Mouse (Mus musculus) myocyte (in vitro differentiated cells): ENCODE data around the gene Adgrl2. TPM values are rescaled to one million over a fixed set of nuclear protein-coding genes. Genes with fewer than 3 reads are reported as not detected.

Experiments
- H3K27me3 ChIP-seq: one replicate; pipeline ENCODE4 v1.6.1; 2011; ENCODE audit not compliant: control insufficient read depth, insufficient read depth, insufficient read length
- H3K36me3 ChIP-seq: one replicate; pipeline ENCODE4 v1.6.1; 2011; ENCODE audit not compliant: control insufficient read depth, insufficient read depth
- H3K4me2 ChIP-seq: one replicate; pipeline ENCODE4 v1.6.1; 2011; ENCODE audit warnings: low read depth, control low read depth
- H3K4me3 ChIP-seq: one replicate; pipeline ENCODE4 v1.5.1; 2011; ENCODE audit warnings: mild to moderate bottlenecking, control low read depth, moderate library complexity
- H3K79me2 ChIP-seq: one replicate; pipeline ENCODE4 v1.6.1; 2011; ENCODE audit not compliant: control insufficient read depth, insufficient read depth
- H3ac ChIP-seq: one replicate; pipeline ENCODE4 v1.6.1; 2011; ENCODE audit not compliant: control insufficient read depth, insufficient read length
- CEBPB ChIP-seq: IDR thresholded peaks from 2 replicates; pipeline ENCODE4 v1.6.1; 2011; ENCODE audit warnings: mild to moderate bottlenecking, moderate library complexity; ENCODE audit not compliant: poor library complexity, insufficient read depth, severe bottlenecking
- E2F4 ChIP-seq: IDR thresholded peaks from one replicate; pipeline ENCODE4 v1.6.1; 2011; ENCODE audit warnings: mild to moderate bottlenecking, control low read depth, moderate library complexity; ENCODE audit not compliant: insufficient read depth
- MAX ChIP-seq: IDR thresholded peaks from one replicate; pipeline ENCODE4 v1.6.1; 2011; ENCODE audit warnings: low read depth, mild to moderate bottlenecking, control low read depth
- MYOD1 ChIP-seq, 3 experiments: IDR thresholded peaks; one replicate each; pipeline ENCODE4 v1.6.1; 2011; ENCODE audit warnings: control low read depth in 2 of 3, low read depth in 2 of 3, mild to moderate bottlenecking in 2 of 3, moderate library complexity in 1 of 3; ENCODE audit not compliant: insufficient read length in 2 of 3, control insufficient read depth in 1 of 3
- MYOG ChIP-seq, 3 experiments: IDR thresholded peaks; one replicate each; pipeline ENCODE4 v1.6.1; 2011; ENCODE audit warnings: control low read depth in 2 of 3, low read depth in 2 of 3, mild to moderate bottlenecking in 2 of 3; ENCODE audit not compliant: insufficient read length in 2 of 3, control insufficient read depth in 1 of 3, insufficient read depth in 1 of 3
- POLR2A ChIP-seq: IDR thresholded peaks from one replicate; pipeline ENCODE4 v1.6.1; 2011; ENCODE audit warnings: low read depth, mild to moderate bottlenecking, control low read depth, moderate library complexity; ENCODE audit not compliant: insufficient read length
- POLR2AphosphoS2 ChIP-seq: IDR thresholded peaks from one replicate; pipeline ENCODE4 v1.6.1; 2011; ENCODE audit warnings: low read depth, control low read depth; ENCODE audit not compliant: insufficient read length
- REST ChIP-seq: IDR thresholded peaks from one replicate; pipeline ENCODE4 v1.6.1; 2011; ENCODE audit warnings: mild to moderate bottlenecking, control low read depth, moderate library complexity; ENCODE audit not compliant: insufficient read depth, insufficient read length
- SRF ChIP-seq: IDR thresholded peaks from one replicate; pipeline ENCODE4 v1.6.1; 2011; ENCODE audit warnings: low read depth; ENCODE audit not compliant: control insufficient read depth, insufficient read length
- TCF12 ChIP-seq: IDR thresholded peaks from one replicate; pipeline ENCODE4 v1.6.1; 2011; ENCODE audit warnings: mild to moderate bottlenecking, control low read depth; ENCODE audit not compliant: poor library complexity, insufficient read depth, severe bottlenecking
- TCF3 ChIP-seq: IDR thresholded peaks from one replicate; pipeline ENCODE4 v1.6.1; 2011; ENCODE audit warnings: low read depth, control low read depth; ENCODE audit not compliant: insufficient read length
- USF1 ChIP-seq: IDR thresholded peaks from one replicate; pipeline ENCODE4 v1.6.1; 2011; ENCODE audit warnings: low read depth, mild to moderate bottlenecking, control low read depth, moderate library complexity
- polyA plus RNA-seq: library from polyadenylated mRNA; unstranded; fragments of >200 nt; fragmentation: generic; extraction: Trizol; gene quantifications from one replicate; pipeline ENCODE4 v1.2.1, GENCODE M21; 2012; ENCODE audit warnings: missing spikeins

Adgrl2 gene
- polyA plus RNA-seq, 1 experiment: 11.7 TPM

- H3K79me2 ChIP-seq: peaks cover 71% of the 10 kb centered on the region
- H3K27me3 ChIP-seq: no peaks in the 10 kb centered on the region
- TF ChIP-seq USF1: no peak
- no peak for TF ChIP-seq POLR2AphosphoS2
- no peak for TF ChIP-seq POLR2A
- no peak for TF ChIP-seq E2F4
- no peak for TF ChIP-seq MAX
- TF ChIP-seq TCF3: no peak
- TF ChIP-seq CEBPB: no peak
- TF ChIP-seq SRF: no peak
- no peak for TF ChIP-seq MYOG (IDR thresholded peaks at IDR 0.05; ENCODE audit: control insufficient read depth in 1 of 3, insufficient read depth in 1 of 3, insufficient read length in 2 of 3, low read depth in 2 of 3)
- TF ChIP-seq REST: no peak
- no peak for TF ChIP-seq TCF12
- no peak for TF ChIP-seq MYOD1 (IDR thresholded peaks at IDR 0.05; ENCODE audit: control insufficient read depth in 1 of 3, insufficient read length in 2 of 3, low read depth in 2 of 3)
- no peak overlapping the region for H3ac ChIP-seq
- no peak overlapping the region for H3K4me3 ChIP-seq
- no peaks in the 10 kb centered on the region for H3K36me3 ChIP-seq
- no peak overlapping the region for H3K4me2 ChIP-seq
Measured at GRCm38 (mm10) chr3:148977838-148978237, 12.5 kb downstream of the Adgrl2 start.

GRCm38 (mm10) chr3:148977124-148977529 lies 13.2 kb downstream of the Adgrl2 start:
- no peaks in the 10 kb centered on the region for H3K27me3 ChIP-seq
- H3K36me3 ChIP-seq: no peaks in the 10 kb centered on the region
- no peak overlapping the region for H3ac ChIP-seq
- peaks cover 73% of the 10 kb centered on the region for H3K79me2 ChIP-seq
- no peak overlapping the region for H3K4me2 ChIP-seq
- H3K4me3 ChIP-seq: no peak overlapping the region
- TF ChIP-seq E2F4 (no peak), CEBPB (no peak), MYOG (IDR thresholded peaks at IDR 0.05; ENCODE audit: control insufficient read depth in 1 of 3, insufficient read depth in 1 of 3, insufficient read length in 2 of 3, low read depth in 2 of 3) (no peak), TCF12 (no peak), SRF (no peak), MAX (no peak), TCF3 (no peak), USF1 (no peak), POLR2AphosphoS2 (no peak)

GRCm38 (mm10) chr3:148971893-148972596 lies 18.3 kb downstream of the Adgrl2 start:
- no peak overlapping the region for H3ac ChIP-seq
- H3K4me2 ChIP-seq: no peak overlapping the region
- H3K27me3 ChIP-seq: no peaks in the 10 kb centered on the region
- no peaks in the 10 kb centered on the region for H3K36me3 ChIP-seq
- H3K79me2 ChIP-seq: peaks cover 67% of the 10 kb centered on the region
- peak in 1 of 3 experiments; percentile 63 for TF ChIP-seq MYOD1 (IDR thresholded peaks at IDR 0.05; ENCODE audit: control insufficient read depth in 1 of 3, insufficient read length in 2 of 3, low read depth in 2 of 3)
- TF ChIP-seq E2F4: no peak
- TF ChIP-seq TCF12: peak; percentile 18
- H3K4me3 ChIP-seq: no peak overlapping the region

- Histone ChIP-seq H3K27me3 (no peaks in the 10 kb centered on the region), H3K36me3 (no peaks in the 10 kb centered on the region), H3K79me2 (peaks cover 46% of the 10 kb centered on the region), H3K4me2 (no peak overlapping the region), H3ac (no peak overlapping the region), H3K4me3 (no peak overlapping the region)
- TF ChIP-seq MYOG (IDR thresholded peaks at IDR 0.05; ENCODE audit: control insufficient read depth in 1 of 3, insufficient read depth in 1 of 3, insufficient read length in 2 of 3, low read depth in 2 of 3) (no peak), REST (no peak), CEBPB (no peak), E2F4 (no peak), POLR2AphosphoS2 (no peak), USF1 (no peak), MYOD1 (IDR thresholded peaks at IDR 0.05; ENCODE audit: control insufficient read depth in 1 of 3, insufficient read length in 2 of 3, low read depth in 2 of 3) (no peak), TCF12 (no peak), POLR2A (no peak), SRF (no peak)
Measured at GRCm38 (mm10) chr3:148964991-148965605, 25.3 kb downstream of the Adgrl2 start.
